Mouse (Mus musculus): ENCODE results near the gene Rflnb. TPM values are rescaled to one million over a fixed set of nuclear protein-coding genes. Genes with fewer than 3 reads are reported as not detected.

Gene Rflnb
- total RNA-seq, 2 experiments from 2014 or later = 12.9 to 15.6 TPM

DNA sequence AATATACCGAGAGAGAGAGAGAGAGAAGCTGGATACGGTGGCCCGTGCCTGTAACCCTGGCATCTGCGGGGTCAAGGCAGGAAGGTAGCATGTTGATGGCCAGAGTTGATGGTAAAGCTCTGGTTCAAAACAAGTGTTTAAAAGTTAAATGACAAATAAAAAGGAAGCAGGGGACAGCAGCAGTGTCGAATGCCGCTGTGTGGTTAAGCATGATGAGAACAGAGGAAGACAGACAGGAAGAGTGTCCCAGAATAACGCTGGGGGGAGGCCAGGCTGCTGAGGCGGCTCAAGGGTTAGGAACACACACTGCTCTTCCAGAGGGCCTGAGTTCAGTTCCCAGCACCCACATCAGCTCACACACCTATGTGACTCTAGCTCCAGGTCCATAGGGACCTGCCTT, 35.1 kb downstream of the Rflnb start:
- no peak for DNase-seq (ENCODE audit: low spot score in 2 of 2)

DNA sequence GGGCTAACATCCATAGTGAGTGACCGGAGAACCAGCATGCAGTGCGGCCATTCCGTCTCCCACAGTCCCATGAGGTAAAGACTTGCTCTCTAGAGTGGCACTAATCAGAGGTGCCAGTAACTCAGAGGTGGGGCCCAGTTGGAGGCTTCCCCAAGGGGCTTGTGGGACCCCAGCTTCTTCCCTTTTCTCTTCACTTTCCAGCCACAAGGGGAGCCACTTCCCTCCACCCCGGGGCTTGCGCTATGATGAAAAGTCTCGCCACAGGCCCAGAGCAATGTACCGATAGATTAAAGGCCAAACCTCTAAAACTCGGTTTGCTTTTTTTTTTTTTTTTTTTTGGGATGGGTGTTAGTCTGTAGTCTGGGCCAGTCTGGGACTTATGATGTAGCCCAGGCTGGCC, 35.7 kb downstream of the Rflnb start:
- no peak for DNase-seq (ENCODE audit: low spot score in 2 of 2)

DNA sequence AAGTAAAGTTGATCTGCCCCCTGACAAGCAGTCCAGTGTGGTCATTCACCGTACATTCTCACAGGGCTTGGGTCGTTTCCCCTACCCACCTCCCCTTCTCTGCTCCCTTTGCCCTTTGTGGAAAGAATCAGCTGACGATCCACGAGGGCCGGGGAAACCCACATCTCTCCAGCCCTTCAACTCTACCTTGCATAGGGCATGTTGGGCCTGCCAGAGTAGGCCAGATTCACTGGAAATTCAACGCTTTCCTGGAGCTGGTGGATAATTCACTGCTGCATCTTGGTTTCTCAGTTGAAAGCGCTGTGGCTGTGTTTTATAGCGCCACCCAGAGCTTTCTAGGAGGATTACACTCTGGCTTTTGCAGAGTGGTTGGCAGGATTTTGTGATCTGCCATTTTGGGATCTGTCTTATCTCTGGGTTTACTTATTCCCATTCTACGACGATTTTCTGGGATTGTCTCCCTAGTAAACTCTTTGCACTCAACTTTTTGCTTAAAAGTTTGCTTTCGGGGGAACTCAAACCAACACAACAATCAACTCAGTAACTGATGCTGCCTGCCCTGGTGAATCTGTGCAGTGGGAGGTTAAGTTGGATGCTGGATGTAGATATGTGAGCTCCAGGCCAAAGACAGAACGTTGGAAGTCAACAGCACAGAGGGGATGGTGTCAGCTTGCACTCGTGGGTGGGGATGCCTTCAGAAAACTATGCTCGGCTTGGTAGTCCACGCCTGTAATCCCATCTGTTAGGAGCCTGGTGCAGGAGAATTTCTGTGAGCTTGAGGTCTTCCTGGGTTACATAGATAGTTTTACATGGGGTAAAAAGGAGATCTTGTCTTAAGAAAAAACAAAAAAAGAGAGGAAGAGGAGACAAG, 36.4 kb downstream of the Rflnb start:
- peak in 1 of 2 experiments; percentile 37 for DNase-seq (ENCODE audit: low spot score in 2 of 2)

DNA sequence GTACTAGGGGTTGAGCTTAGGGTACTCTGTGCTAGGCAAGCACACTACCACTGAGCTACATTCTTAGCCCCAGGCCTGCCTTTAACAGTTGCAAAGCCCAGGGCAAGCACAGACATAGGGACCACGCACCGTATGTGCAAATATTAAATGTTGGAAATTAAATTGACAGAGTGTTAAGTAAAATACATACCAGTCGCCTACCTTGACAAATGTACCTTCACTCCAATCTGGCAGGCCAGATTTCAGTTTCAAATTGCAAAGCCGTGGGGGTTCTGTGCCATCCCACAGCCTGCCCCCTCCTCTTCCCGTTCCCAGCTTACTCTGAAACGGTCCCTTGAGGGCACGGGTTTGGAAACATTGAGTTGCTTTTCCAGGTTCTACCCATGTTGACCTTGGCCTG, 41.6 kb downstream of the Rflnb start:
- peak in 1 of 2 experiments; percentile 53 for DNase-seq (ENCODE audit: low spot score in 2 of 2)

DNA sequence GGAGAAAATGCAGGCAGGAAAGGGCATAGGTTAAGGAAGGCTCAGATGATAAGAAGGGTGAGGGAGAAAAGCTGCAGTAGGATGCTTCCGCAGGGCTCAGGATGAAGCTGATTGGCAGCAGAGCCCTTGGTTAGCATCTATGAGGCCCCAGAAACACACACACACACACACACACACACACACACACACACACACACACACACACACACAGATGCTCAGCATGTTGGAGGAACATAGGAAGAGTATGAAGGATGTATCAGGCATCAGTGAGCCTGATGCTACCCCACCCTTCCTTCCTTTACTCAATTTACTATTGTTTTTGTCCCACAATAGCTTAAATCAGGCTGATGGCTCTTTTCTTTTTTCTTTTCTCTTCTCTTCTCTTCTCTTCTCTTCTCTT, 43.0 kb downstream of the Rflnb start:
- DNase-seq (ENCODE audit: low spot score in 2 of 2) = no peak

DNA sequence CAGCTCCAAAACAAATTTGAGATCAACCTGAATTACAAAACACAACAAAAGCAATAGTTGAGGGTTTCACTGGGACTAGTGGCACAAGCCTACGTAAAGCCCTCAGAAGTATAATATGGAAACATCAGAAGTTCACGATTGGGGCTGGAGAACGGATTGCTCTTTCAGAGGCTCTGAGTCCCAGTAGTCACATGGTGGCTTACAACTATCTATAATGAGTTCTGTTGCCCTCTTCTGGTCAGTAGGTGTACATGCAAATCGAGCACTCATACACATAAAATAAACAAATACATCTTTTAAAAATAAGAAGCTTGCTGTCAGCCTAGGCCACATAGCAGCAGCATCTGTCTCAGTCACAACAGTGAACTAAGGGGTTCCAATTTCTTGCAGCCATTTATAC, 44.4 kb downstream of the Rflnb start:
- no peak for DNase-seq (ENCODE audit: low spot score in 2 of 2)

DNA sequence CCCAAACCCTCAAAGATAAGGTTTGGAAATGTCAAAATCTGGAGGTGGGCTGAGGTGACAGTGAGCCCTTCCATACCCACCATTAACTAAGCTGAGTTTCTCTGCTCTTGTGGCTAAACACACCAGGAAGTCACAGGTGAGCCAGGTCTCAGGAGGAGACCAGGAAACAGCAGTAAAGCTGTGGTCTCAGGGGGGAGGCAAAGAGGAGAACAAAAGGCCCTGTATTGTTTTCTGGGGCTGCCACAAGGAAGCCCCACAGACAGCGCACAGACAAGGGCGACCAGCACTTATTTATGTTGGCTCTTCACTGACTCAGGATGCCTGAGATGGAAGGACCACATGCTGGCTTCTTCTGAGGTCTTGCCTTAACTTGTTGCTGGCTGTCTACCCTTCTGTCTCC, 47.2 kb downstream of the Rflnb start:
- no peak for DNase-seq (ENCODE audit: low spot score in 2 of 2)

DNA sequence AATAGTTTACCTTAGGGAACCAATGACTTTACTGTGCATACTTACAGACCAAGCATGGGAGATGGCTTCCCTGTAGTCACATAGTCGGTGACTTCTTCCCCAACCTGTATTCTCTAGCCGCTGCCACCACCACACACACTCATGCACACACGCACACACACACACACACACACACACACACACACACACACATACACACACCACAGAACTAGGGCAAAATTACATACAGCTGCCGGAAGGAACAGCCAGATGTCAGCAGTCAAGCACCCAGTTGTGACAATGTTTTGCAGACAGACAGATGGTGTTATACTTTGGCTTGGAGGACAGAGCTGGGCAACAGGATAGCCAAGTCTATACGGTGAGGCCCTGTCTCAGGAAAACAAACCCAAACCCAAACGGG, 49.5 kb downstream of the Rflnb start:
- no peak for DNase-seq (ENCODE audit: low spot score in 2 of 2)

DNA sequence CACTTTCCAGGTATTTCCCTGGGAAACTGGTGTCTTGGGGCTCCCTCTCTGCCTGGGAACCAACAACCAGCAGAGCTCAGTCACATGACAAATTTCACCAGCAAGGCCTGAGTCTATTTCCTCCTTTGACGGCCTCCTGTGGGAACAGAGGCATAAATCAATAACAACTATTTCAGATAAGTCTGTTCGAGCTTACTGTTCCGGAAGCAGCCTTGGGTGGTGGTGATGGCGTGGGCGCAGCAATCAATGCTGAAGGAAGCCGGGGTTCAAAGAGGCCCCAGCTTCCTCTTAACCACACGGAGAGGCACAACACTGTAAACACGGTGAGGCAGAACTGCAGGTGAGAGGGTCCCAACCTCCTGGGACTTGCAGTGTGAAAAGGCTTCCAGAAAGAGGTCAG, 50.8 kb downstream of the Rflnb start:
- DNase-seq (ENCODE audit: low spot score in 2 of 2) = no peak

DNA sequence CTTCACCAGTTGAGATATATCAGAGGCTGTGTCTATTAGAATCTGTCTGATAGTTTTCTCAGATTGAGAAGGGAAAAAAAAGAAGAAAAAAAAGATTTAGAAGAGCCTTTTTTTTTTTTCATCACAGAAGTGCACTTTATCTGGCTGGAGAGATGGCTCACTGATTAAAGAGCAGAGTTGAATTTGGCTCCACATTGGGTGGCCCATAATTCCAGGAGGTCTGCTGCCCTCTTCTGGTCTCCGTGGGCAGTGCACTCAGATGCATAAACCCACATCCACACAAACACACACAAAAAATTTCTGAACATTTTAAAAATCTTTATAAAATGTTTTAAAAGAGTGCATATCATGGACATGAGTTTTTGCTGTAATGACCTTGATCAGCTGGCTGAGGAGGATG, 53.6 kb downstream of the Rflnb start:
- no peak for DNase-seq (ENCODE audit: low spot score in 2 of 2)

DNA sequence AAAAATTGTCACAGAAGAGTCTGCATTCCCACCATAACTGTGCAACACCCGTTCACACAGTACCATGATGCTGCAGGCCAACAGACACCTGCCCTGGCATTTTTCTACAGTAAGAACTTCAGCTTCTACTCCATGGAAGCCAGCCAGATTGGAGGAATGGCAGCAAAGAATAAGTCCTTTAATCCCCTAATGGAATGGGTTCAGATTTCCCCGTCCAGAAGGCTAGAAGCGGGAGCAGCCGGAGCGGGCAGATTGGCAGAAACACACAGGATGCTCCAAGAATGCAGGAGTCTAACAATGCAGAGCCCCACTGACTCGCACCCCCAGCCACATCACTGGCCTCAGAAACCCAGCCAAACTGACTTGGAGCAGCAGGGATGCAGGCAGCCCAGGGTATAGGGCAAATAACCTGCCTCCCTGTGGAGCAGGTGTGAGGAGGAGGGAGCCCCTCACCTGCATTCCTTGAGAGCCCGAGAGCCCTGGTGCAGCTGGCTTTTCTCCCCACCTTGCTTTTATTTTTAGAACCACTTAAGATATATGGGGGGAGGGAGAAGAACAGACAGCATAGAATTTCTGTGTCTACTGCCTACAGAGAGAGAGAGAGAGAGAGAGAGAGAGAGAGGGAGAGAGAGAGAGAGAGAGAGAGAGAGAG, 54.5 kb downstream of the Rflnb start:
- DNase-seq (ENCODE audit: low spot score in 2 of 2) = no peak

DNA sequence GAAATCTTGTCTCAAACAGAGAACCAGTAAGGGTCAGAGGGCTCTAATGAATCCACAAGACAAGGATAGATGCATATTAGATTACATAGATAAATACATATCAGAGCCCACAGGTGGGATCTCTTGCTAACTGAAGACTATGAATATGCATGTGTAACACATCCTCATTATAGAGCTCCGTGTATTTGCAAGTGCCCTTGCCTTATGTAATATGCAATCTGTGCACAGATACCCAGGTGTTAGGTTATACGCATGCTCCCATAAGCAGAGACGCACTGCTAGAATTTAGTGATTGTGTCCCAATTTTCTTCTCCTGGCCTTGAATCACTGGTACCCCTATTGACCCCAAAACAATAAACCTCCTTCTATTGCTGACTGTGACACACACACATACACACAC, 55.4 kb downstream of the Rflnb start:
- no peak for DNase-seq (ENCODE audit: low spot score in 2 of 2)

DNA sequence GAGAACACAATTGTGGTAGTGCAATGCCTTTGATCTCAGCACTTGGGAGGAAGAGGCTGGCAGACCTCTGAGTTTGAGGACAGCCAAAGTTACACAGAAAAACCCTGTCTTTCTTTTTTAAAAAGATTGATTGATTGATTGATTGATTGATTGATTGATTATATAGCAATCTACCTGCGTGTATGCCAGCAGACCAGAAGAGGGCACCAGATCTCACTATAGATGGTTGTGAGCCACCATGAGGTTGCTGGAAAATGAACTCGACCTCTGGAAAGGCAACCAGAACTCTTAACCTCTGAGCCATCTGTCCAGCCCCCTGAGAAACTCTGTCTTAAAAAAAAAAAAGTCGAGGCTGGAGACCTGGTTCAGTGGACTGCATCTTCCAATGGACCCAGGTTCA, 57.0 kb downstream of the Rflnb start:
- no peak for DNase-seq (ENCODE audit: low spot score in 2 of 2)

Other genes starting within 250 kb of the Rflnb start
- gene Doc2b, start 231.7 kb downstream of the Rflnb start, total RNA-seq (2021) = 10 to 100 TPM; 84.1 to 86.4 TPM
- gene Rph3al, start 89.4 kb downstream of the Rflnb start, total RNA-seq (2021) = 1 to 10 TPM; 5.4 to 5.6 TPM
- 1 to 10 TPM; 2.6 to 2.8 TPM for gene 1700016K19Rik, start 27.9 kb downstream of the Rflnb start, total RNA-seq (2021)
- gene Vps53, start 151.9 kb upstream of the Rflnb start, total RNA-seq (2021) = 10 to 100 TPM; 79.6 to 84.0 TPM
- gene Fam57a, start 151.9 kb upstream of the Rflnb start, total RNA-seq (2021) = 10 to 100 TPM; 18.6 to 21.4 TPM
- gene Dbil5, start 189.8 kb upstream of the Rflnb start, total RNA-seq (2021) = 1 to 10 TPM in 1 of 2 experiments, under 1 TPM in 1; 0.62 to 1.7 TPM
- gene Gemin4, start 189.9 kb upstream of the Rflnb start, total RNA-seq (2021) = 1 to 10 TPM; 6.5 to 7.2 TPM
- 10 to 100 TPM; 15.7 to 15.8 TPM for gene Mrm3, start 215.9 kb upstream of the Rflnb start, total RNA-seq (2021)
- 10 to 100 TPM; 47.8 to 50.4 TPM for gene Glod4, start 215.9 kb upstream of the Rflnb start, total RNA-seq (2021)

All from layer of hippocampus, postnatal 14 days (tissue).